Mouse (Mus musculus): ENCODE results near the gene Pacsin1.

The Pacsin1 gene

DNA sequence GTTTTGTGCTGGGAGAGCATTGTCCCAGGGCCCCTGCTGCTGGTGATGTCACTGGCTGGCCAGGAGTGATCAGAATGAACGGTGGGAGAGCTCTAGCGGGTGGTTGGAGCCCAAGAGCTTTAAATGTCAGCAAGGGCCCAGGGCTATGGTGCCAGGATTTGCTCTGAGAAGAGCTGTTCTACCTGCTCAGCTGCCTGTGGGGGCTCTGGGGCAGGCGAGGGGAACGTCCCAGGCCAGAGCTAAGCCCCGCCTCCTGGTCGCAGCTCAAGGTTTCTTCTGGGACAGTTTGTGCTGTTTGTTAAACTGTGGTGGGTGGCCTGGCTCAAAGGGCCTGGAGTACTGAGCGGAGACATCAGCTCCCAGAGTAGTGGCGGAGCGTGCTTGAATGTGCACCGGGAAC lies 70.1 kb downstream of the Pacsin1 start:
- DNase-seq (ENCODE audit: low spot score in 2 of 2) = no peak

- no peak for DNase-seq (ENCODE audit: low spot score in 2 of 2)
Measured at GRCm38 (mm10) chr17:27726527-27726926, 71.2 kb downstream of the Pacsin1 start.

GRCm38 (mm10) chr17:27728770-27729169 lies 73.5 kb downstream of the Pacsin1 start, which contains the start of gene Spdef:
Gene Spdef (minus strand): TSS chr17:27728955.
- no peak for DNase-seq (ENCODE audit: low spot score in 2 of 2)

DNA sequence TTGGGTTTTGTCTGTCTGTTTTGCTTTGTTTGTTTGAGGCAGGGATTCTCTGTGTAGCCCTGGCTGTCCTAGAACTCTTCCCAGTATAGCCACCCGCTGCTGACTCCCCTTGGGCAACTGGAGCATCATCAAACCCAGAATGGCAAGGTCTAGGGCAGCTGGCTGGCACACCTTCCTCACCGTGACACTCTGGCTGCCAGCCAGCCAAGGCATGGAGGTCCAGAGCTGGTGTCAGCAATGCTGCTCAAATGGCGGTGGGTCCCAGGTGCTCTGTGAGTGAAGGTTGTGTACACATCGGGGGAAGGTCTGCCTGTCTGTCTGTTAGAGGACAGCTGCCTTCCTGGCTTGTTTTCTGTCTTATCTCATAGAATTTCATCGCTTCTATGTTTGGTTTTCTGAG lies 76.8 kb downstream of the Pacsin1 start:
- no peak for DNase-seq (ENCODE audit: low spot score in 2 of 2)

GRCm38 (mm10) chr17:27732694-27733093 lies 77.4 kb downstream of the Pacsin1 start:
- no peak for DNase-seq (ENCODE audit: low spot score in 2 of 2)

GRCm38 (mm10) chr17:27734344-27735073 lies 79.2 kb downstream of the Pacsin1 start:
- no peak for DNase-seq (ENCODE audit: low spot score in 2 of 2)

GRCm38 (mm10) chr17:27740961-27741360 lies 85.7 kb downstream of the Pacsin1 start:
- no peak for DNase-seq (ENCODE audit: low spot score in 2 of 2)

DNA sequence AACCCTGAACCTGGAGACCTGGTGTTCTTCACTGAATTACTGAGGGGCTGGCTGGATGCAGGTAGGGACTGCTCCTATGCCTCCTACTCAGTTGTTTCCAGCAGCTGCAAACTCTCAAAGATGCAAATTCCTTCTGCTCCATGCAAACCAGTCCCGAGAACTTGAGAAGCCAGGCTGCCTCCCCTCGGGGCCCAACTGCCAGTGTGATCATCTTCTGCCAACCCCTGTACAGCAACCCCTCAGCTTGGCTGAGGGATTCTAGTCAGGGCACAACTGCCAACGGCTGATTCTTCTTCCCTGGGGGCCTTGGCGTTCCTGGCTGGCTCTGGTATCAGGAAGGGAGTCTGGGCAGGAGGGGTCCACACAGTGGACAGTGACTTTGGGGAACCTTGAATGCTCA lies 91.1 kb downstream of the Pacsin1 start:
- no peak for DNase-seq (ENCODE audit: low spot score in 2 of 2)

GRCm38 (mm10) chr17:27748123-27748522 lies 92.8 kb downstream of the Pacsin1 start:
- DNase-seq (ENCODE audit: low spot score in 2 of 2) = no peak

- DNase-seq (ENCODE audit: low spot score in 2 of 2) = no peak
Measured at GRCm38 (mm10) chr17:27750451-27750942, 95.2 kb downstream of the Pacsin1 start.

DNA sequence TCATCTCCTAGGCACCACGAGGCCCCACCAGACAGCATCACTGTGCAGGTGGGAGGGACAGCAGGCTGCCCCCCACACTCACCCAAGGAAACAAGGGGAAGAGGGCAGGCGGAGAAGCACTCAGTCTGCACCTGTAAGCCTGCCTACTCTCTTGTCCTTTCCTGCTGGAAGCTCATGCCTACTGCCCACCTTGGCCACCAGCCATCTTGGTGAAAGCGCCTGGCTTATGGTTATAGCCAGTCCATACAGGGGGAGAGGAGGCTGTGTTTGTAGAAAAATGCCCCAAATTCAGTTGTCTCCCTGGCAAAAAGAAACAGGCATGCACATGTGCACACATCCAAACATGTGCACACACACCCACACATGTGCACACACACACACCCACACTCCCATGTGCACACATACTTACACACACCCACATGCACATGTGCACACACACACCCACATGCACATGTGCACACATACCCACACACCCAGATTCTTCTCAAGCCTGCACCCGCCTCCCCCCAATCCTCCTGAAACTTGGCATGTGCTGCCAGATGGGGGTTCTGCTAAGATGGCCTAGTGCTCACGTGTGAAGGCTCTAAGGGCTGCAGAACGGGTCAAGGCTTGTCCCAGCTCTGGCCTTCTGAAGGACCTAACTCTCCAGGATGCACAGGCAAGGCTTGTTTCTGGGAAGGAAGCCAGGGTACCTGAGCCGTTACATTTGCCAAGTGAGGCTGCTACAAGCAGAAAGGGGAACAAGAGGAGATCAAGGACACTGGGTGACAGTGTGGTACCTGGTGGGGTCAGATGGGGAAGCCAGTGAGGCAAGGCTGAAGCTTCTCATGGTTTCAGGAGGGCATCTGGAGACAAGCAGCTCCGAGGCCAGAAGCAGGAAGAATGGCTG lies 96.2 kb downstream of the Pacsin1 start:
- DNase-seq (ENCODE audit: low spot score in 2 of 2) = no peak

GRCm38 (mm10) chr17:27760169-27760568 lies 104.9 kb downstream of the Pacsin1 start:
- no peak for DNase-seq (ENCODE audit: low spot score in 2 of 2)
